Mouse (Mus musculus) cerebellum, adult (tissue): ENCODE results near the gene Srebf2.

Experiments used
- ATAC-seq: cut with Nextera tagmentation; 2 replicates; pipeline ENCODE4 v1.9.2; 2017; ENCODE audit warnings: mild to moderate bottlenecking, moderate library complexity, mixed read lengths; ENCODE audit not compliant: insufficient number of reproducible peaks, low FRiP score, low TSS enrichment

Gene Srebf2

DNA sequence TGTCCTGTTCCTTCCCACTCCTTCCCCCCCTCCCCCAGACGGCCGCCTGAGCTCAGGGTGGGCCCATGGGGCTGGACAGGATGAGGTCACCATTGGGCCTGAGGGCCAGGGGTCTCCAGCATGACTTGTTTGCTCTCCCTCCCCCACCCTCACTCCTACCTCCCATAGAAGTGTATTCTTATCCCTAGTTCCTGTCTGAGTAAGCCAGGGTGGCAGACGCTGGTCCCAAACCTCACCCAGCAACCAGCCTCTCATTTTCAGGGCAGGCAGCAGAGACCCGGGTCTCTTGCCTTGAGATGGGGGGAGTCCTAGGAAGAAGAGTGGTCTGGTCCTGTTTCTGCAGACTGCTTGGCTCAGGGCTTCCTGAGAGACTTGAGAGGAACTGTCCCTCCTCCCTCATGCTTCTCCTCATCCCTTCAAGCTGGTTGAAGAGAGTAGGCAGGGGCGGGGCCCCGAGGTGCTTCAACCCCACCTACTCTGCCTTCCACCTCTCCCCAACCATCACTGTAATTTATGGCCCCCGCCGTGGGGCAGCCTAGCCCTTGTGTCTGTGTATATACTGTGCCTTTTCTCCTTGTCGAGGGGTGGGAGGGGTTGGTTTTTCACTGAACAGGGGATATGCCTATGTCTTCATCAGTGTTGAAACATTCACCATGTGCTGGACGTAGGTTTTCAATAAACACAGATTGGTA, 57.8 kb downstream of the Srebf2 start:
- ATAC-seq: no peak

- peak; percentile 59 for ATAC-seq
These were observed 59.6 kb downstream of the Srebf2 start for GRCm38 (mm10) chr15:82206365-82207104.

- no peak for ATAC-seq
These were observed 60.1 kb downstream of the Srebf2 start for GRCm38 (mm10) chr15:82207105-82207459.

DNA sequence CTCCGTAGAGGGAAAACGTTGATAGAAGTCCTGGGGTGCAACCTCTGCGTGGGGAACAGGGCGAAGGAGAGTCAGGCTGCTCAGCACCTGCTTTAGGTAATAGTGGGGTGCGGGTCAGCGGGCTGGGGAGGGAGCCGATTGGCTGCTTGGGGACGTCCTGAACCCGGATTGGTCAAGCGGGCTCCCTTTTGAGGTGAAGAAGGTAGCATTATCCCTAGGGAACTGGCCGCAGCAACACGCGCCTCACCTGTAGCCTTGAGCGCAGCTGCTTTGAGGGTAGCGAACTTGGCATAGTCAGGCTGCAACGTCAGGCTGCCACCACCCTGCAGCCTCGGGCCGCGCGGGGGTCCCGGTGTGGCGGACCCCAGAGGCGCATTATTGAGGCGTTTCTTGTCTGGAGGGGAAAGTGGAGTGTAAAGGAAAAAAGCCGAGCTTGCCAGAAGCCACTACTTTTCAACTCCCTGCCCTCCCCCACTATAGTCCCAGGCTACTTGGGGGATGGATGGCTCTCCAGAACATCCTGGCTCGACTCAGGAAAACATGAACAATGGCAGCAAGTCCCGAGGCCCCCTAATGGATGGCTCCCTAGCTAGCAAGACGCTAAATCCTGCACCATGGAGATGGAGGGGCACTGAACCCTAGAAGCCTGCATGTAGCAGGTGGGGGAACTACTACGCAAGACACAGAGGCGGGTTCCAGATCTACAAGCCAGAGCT, 60.7 kb downstream of the Srebf2 start:
- no peak for ATAC-seq

DNA sequence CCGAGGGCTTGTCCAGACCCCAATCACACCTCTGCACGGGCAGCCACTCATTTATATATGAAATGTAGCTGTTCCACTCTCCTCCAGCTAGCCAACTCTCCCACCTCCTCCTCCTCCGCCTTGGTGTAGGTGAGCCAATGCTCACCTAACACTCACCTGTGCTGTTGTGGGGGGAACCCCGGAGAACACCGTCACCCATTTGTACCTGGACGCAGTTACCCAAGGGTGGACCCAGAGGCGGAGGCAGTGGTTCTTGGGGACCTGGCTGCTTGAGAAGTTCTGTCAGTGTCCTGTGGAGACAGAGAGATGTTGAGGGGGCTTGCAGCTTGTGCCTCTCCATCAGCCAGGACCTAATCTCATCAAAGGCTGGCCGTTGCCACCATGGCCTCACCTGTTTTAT, 61.3 kb downstream of the Srebf2 start:
- no peak for ATAC-seq

- no peak for ATAC-seq
These were observed 62.5 kb downstream of the Srebf2 start for GRCm38 (mm10) chr15:82209295-82210050.

DNA sequence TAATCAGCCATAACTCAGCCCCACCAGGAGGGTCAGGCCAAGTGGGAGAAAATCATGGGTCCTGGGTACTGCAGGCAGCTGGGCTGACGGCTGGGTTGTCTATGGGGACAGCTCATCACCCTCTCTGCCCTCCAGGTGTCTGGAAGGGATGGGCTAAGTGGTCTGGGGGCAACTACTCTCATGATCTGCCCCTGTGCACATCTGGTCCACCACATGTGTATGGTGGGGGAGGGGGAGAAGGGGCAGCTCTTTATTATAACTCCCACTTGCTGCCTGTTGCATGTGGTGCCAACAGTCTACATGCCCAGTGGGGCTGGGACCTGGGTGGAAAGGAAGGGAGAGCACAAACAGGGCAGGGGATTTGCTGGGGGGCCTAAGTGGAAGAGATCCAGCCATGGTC, 63.8 kb downstream of the Srebf2 start:
- ATAC-seq: no peak

DNA sequence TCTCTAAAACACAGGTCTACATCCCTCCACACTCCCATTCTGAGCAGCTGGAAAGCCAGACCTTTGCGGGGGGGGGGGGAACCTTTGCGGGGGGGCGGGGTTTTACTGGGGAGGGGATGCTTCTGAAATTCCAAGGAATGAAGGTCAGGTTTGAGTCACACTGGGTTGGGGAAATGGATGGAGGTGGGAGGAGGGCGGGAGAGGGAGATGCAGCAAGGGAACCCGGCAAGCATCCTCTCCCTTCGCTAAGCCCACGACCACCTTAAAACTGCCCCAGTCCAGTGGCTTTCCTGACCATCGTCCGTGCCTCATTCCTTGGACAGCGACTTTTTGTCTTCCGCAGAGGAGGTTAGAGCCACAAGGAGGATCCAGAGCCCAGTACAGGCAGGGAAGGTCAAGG, 64.3 kb downstream of the Srebf2 start:
- ATAC-seq: no peak

DNA sequence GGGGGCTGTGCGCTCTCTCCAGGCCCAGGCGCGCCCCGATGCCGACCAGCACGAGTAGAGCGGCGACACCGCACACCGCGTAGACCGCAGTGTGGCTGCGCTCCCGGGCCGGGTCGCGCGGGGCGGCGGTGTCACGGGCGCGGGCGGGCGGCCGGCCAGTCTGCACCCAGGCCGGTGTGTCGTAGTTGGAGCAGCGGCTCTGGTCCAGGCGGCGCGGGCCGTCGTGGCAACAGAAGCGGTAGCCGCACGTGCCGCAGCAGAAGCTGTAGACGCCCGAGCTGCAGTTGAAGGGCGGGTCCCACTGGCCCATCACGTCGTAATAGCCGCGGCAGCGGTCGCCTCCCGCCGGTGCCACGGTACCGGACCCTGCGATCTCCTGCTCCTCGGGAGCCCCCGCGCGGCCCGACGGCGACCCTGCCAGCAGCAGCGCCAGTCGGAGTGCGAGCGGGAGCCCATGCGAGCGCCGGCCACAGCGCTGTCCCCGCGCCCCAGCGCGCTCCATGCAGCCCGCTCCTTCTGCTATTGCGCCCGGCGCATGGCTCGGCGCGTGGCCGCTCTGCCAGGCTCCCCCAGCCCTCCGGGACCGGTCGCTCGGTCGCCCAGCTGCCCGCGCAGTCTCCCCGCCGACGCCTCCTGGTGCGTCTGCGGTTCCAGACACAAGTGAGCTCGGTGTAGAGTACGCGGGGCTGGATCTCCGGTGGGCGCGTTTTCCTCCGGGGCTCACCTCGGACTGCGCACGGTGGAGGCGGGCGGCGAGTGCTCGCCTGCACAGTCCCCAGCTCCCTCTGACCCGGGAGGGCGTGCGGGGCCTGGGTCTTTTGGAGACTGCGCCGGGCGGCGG, 65.2 kb downstream of the Srebf2 start:
- ATAC-seq: peak; percentile 37; the same call in 1 of the 2 replicates

DNA sequence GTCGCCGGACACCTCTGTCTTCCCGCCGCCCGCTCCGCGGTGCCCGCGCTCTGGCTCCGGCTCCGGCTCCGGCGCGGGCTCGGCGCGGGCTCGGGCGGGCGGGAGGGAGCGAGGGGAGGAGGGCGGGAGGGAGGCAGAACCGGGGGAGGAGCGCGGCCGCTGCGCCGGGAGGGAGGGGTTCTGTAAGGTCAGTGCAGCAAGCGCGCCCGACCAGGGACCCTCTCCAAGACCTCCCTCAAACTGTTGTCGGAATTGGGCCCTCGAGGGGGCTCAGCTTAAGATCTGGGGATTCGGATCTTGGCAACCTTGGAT, 65.7 kb downstream of the Srebf2 start, which contains the start of gene Shisa8:
TSS of gene Shisa8 (minus strand) at position 64 of the 312 bp plus-strand sequence.
- 0 out of 2 replicates have a peak, but pooled peaks have one; percentile 9 for ATAC-seq

GRCm38 (mm10) chr15:82213222-82213621, 66.2 kb downstream of the Srebf2 start:
- ATAC-seq: no peak

DNA sequence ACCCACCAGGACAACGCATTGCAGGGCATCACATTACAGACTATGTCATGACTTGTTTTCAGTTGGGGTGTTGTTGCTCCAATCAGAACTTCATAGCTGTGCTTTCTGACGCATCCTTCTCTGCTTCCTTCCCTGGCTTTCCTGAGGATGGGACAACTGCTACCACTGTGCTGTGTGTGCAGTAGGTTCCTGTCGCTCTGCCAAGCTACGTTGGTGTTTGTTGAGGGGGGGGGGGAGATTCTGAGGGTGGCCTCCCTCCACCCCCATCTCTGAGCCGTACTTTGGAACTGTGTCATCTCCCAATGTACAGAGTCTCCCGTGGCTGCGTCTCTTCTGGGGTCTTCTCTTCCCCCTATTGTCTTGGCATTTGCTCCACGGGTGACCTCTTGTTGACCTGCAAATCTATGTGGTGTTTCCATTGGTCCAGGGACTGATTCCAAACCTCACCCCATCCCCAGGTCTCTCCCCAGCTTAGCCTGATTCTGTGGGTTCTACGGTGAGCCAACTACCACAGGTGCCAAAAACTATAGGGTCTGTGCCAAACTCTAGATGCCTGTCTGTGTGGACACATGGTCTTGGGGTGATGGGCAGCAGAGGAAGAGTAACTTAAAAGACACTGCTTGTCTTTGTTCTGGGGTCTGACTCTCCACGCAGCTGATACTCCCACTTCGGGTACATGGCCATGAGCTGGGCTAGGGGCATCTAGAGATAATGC, 68.5 kb downstream of the Srebf2 start:
- ATAC-seq: 0 out of 2 replicates have a peak, but pooled peaks have one; percentile 11

GRCm38 (mm10) chr15:82216142-82216827, 69.3 kb downstream of the Srebf2 start:
- ATAC-seq: no peak

DNA sequence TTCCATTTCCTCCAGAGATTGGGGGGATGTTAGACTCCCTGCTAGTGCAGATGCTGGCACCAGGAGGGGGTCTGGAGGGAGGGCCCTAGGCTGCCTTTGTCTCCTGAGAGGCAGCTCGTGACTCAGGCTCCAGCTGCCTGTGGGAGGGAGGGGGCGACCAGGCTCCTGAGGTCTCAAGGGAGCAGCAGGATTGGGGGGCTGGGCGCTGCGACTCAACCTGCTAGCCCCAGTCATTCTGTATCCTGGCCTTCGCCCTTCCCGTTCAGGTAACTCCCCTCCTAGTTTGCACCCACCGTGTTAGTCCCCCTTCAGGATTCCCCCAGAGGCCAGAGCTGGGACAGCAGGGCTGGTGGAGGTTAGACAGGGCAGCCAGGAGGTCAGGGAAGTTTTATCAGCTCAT, 70.1 kb downstream of the Srebf2 start:
- ATAC-seq: no peak

GRCm38 (mm10) chr15:82217980-82218379, 71.0 kb downstream of the Srebf2 start:
- ATAC-seq: no peak

DNA sequence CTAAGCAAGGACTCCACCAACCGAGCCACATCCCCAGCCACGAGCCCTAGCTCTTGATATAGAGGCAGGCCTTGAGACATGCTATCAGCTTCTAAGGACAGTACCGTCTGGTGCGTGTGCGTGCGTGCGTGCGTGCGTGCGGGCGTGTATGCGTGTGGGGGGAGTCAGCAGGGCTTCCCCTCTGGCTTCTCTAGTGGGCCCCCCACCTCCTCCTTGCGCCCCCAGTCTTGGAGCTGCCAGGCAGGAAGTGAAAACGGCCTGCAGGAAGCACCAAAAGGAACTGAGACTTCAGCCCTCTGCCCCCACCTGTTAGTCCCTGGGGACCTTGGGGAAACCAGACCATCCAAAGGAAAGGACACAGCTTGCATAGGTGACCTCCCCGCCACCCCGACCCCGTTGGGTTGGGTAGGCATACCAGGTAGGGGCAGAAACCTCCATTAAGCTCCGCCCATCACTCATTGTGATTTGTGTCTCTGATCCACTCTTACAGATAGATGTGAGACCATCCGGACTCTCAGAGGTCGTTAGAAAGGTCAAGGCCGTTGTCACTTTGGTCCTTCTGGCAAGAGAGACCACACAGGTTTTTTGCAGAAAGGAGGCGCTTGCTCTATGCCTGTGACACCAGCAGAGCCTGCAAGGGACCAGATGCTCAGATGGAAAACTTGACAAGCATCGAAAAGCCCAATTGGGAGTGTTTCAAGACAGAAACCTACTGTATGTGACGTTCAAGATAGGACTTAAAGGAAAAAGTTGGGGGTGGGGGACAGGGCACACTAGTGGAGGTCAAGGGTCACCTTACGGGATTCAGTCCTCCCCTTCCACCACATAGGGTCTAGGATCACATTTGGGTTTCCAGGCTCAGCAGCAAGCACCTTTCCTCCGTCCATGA, 72.0 kb downstream of the Srebf2 start:
- no peak for ATAC-seq

GRCm38 (mm10) chr15:82220003-82220675, 73.2 kb downstream of the Srebf2 start:
- no peak for ATAC-seq
